In genomic region chr2:151034435-151034834, GRCm38 (mm10) we compare ENCODE assay signal across 33 mouse cellular contexts. TPM values are rescaled to one million over a fixed set of nuclear protein-coding genes. Genes with fewer than 3 reads are reported as not detected.
A peak's percentile ranks its signal among the peaks of the same experiment; 100 is the strongest.
DNase-seq lines count a peak whose midpoint lies in the region; ATAC-seq and TF ChIP-seq lines count a peak whose summit lies in the region.
"Had no signal": no experiment of that assay in that cellular context is flagged by ENCODE, and none has a peak within 500 bp of the region (broad histone marks: within the 10 kb centered on the region; RNA-seq: fewer than 3 reads in every experiment).

No protein-coding gene starts in this region.

- H3K4me2 ChIP-seq in liver, embryonic 12.5 days = no peak overlapping the region
- H3K4me2 ChIP-seq in liver, embryonic 11.5 days = no peak overlapping the region
- H3K4me2 ChIP-seq in liver, postnatal 0 days (ENCODE audit: low read depth, low read length) = no peak overlapping the region
- H3K4me2 ChIP-seq: forebrain, embryonic 13.5 days; heart, embryonic 12.5 days; heart, embryonic 15.5 days; hindbrain, embryonic 14.5 days had no signal

- no peak for TF ChIP-seq EP300 in liver, postnatal 0 days (IDR thresholded peaks at IDR 0.05; ENCODE audit: low read depth)

- no peaks in the 10 kb centered on the region for H3K27me3 ChIP-seq in liver, embryonic 12.5 days (replicated peaks)
- no peaks in the 10 kb centered on the region for H3K27me3 ChIP-seq in liver, embryonic 11.5 days (replicated peaks; ENCODE audit: control insufficient read depth, insufficient read depth, low read length)
- no peaks in the 10 kb centered on the region for H3K27me3 ChIP-seq in liver, postnatal 0 days (ENCODE audit: insufficient read depth, low read length)
- H3K27me3 ChIP-seq: forebrain, embryonic 13.5 days; heart, embryonic 12.5 days; heart, embryonic 15.5 days had no signal

- H3K36me3 ChIP-seq in liver, embryonic 12.5 days = peaks cover 39% of the 10 kb centered on the region
- H3K36me3 ChIP-seq in liver, embryonic 11.5 days (ENCODE audit: control insufficient read depth, insufficient read depth, low read length) = peaks cover 2% of the 10 kb centered on the region; the same call in 1 of the 2 replicates
- H3K36me3 ChIP-seq in liver, postnatal 0 days (replicated peaks; ENCODE audit: insufficient read depth, low read length) = peaks cover 4% of the 10 kb centered on the region; the same call in 1 of the 2 replicates
- H3K36me3 ChIP-seq: heart, embryonic 15.5 days had no signal

- WGBS in liver, embryonic 12.5 days (ENCODE audit: insufficient replicate concordance) = 87% methylated on average over 3 of the region's 3 CpGs
- WGBS in liver, embryonic 11.5 days = 86% methylated on average over 3 of the region's 3 CpGs
- WGBS in liver, postnatal 0 days (ENCODE audit: insufficient replicate concordance) = 84% methylated on average over 3 of the region's 3 CpGs

- peaks cover 60% of the 10 kb centered on the region for H3K4me1 ChIP-seq in liver, embryonic 12.5 days
- H3K4me1 ChIP-seq in liver, embryonic 11.5 days (replicated peaks; ENCODE audit: control insufficient read depth, insufficient read depth, low read length) = peaks cover 7% of the 10 kb centered on the region; the same call in 1 of the 2 replicates
- H3K4me1 ChIP-seq in liver, postnatal 0 days (ENCODE audit: insufficient read depth) = peaks cover 24% of the 10 kb centered on the region

- peak; percentile 20 for DNase-seq in kidney, adult 9 months
- no peak for DNase-seq in kidney, adult 8-10 months
- DNase-seq in liver, embryonic 11.5 days (ENCODE audit: low spot score) = no peak
- DNase-seq in R1 (ENCODE audit: low read depth, low spot score) = peak; percentile 4
- DNase-seq in liver, postnatal 0 days = no peak
- no peak for DNase-seq in cerebellum, adult 9-10 months
- DNase-seq: adrenal gland, adult 8-10 months; adrenal gland, postnatal 25 days; cerebellum, adult 11-12 months; cerebellum, adult 8-10 months; cerebellum, postnatal 14 days; gastrocnemius, postnatal 10 days; gastrocnemius, postnatal 36 days; heart, adult 18-20 months; heart, postnatal 14 days; heart, postnatal 4 days had no signal

- H3K27ac ChIP-seq in liver, embryonic 12.5 days = peak overlapping the region; percentile 60
- H3K27ac ChIP-seq in liver, embryonic 11.5 days (ENCODE audit: low read depth, low read length) = no peak overlapping the region
- H3K27ac ChIP-seq in liver, postnatal 0 days (ENCODE audit: low read depth) = peak overlapping the region; percentile 22; the same call in 1 of the 2 replicates
- H3K27ac ChIP-seq: forebrain, embryonic 10.5 days; forebrain, embryonic 13.5 days; heart, embryonic 15.5 days; hindbrain, embryonic 14.5 days; hindbrain, postnatal 0 days had no signal

- no peak overlapping the region for H3K4me3 ChIP-seq in liver, embryonic 12.5 days
- H3K4me3 ChIP-seq in liver, embryonic 11.5 days (ENCODE audit: low read depth, low read length) = no peak overlapping the region
- H3K4me3 ChIP-seq in liver, postnatal 0 days (ENCODE audit: low read depth, low read length) = no peak overlapping the region
- H3K4me3 ChIP-seq: forebrain, embryonic 10.5 days; forebrain, embryonic 13.5 days; heart, embryonic 12.5 days; heart, embryonic 15.5 days had no signal

- H3K9me3 ChIP-seq in liver, embryonic 12.5 days (replicated peaks) = no peaks in the 10 kb centered on the region
- H3K9me3 ChIP-seq in liver, embryonic 11.5 days (ENCODE audit: control insufficient read depth, low read length) = no peaks in the 10 kb centered on the region
- H3K9me3 ChIP-seq in liver, postnatal 0 days (ENCODE audit: low read length) = no peaks in the 10 kb centered on the region
- H3K9me3 ChIP-seq: forebrain, embryonic 10.5 days; forebrain, embryonic 13.5 days; heart, embryonic 12.5 days; heart, embryonic 15.5 days had no signal

- no peak for TF ChIP-seq CTCF in liver, postnatal 0 days (IDR thresholded peaks at IDR 0.05; ENCODE audit: low read depth)

- no peak for ATAC-seq in liver, embryonic 12.5 days
- ATAC-seq in liver, embryonic 11.5 days (replicated peaks; ENCODE audit: low FRiP score) = no peak
- ATAC-seq in liver, postnatal 0 days = no peak
- ATAC-seq in granulocyte monocyte progenitor cell, adult 5-6 weeks (replicated peaks; ENCODE audit: poor library complexity, severe bottlenecking) = no peak
- ATAC-seq: activated CD4-positive, CD25-positive, alpha-beta regulatory T cell, adult 4 months; forebrain, embryonic 13.5 days; forebrain, embryonic 16.5 days; hindbrain, postnatal 0 days had no signal

- H3K9ac ChIP-seq in liver, embryonic 12.5 days = peak overlapping the region; percentile 39; the same call in 1 of the 2 replicates
- no peak overlapping the region for H3K9ac ChIP-seq in liver, embryonic 11.5 days (ENCODE audit: low read depth, low read length)
- H3K9ac ChIP-seq in liver, postnatal 0 days (replicated peaks) = no peak overlapping the region
- H3K9ac ChIP-seq: forebrain, embryonic 13.5 days; heart, embryonic 12.5 days; heart, embryonic 15.5 days; hindbrain, embryonic 14.5 days had no signal

RNA-seq across cellular contexts. Expression of gene Ninl, which starts 4.7 kb away (rescaled TPM):
- 18.6 and 18.7 TPM in 2 replicates for polyA plus RNA-seq in liver, embryonic 12.5 days (2016; fragmentation: Nextera tagmentation; extraction: Ambion mirVana)
- polyA plus RNA-seq in liver, embryonic 11.5 days (2014; fragmentation: Nextera tagmentation; extraction: Ambion mirVana) = 19.0 and 19.2 TPM in 2 replicates
- polyA plus RNA-seq in liver, postnatal 0 days (2015; fragmentation: Nextera tagmentation; extraction: Ambion mirVana) = 2.3 and 4.0 TPM in 2 replicates
- 0.13 and 1.7 TPM in 2 replicates for total RNA-seq in granulocyte monocyte progenitor cell, adult 5-6 weeks (2014; fragmentation: Nextera tagmentation)
- total RNA-seq in granulocyte monocyte progenitor cell, adult 5-6 weeks (2017) = 0.13 and 0.88 TPM in 2 replicates
- polyA plus RNA-seq: activated CD4-positive, CD25-positive, alpha-beta regulatory T cell, adult 4 months had no signal

RNA-seq across cellular contexts. Expression of gene Nanp, which starts 4.8 kb away (rescaled TPM):
- polyA plus RNA-seq in liver, embryonic 12.5 days (2016; fragmentation: Nextera tagmentation; extraction: Ambion mirVana) = 74.4 and 76.2 TPM in 2 replicates
- polyA plus RNA-seq in liver, embryonic 11.5 days (2014; fragmentation: Nextera tagmentation; extraction: Ambion mirVana) = 89.3 and 94.7 TPM in 2 replicates
- polyA plus RNA-seq in liver, postnatal 0 days (2015; fragmentation: Nextera tagmentation; extraction: Ambion mirVana) = 49.2 and 54.7 TPM in 2 replicates
- 24.6 and 41.7 TPM in 2 replicates for total RNA-seq in granulocyte monocyte progenitor cell, adult 5-6 weeks (2014; fragmentation: Nextera tagmentation)
- total RNA-seq in granulocyte monocyte progenitor cell, adult 5-6 weeks (2017) = 13.3 and 17.7 TPM in 2 replicates

RNA-seq across cellular contexts. Expression of gene Gm14151, which starts 57.7 kb away (rescaled TPM):
- polyA plus RNA-seq in liver, embryonic 12.5 days (2016; fragmentation: Nextera tagmentation; extraction: Ambion mirVana) = not detected in 2 replicates
- polyA plus RNA-seq in liver, embryonic 11.5 days (2014; fragmentation: Nextera tagmentation; extraction: Ambion mirVana) = not detected in 2 replicates
- not detected in 2 replicates for polyA plus RNA-seq in liver, postnatal 0 days (2015; fragmentation: Nextera tagmentation; extraction: Ambion mirVana)
- not detected in 2 replicates for total RNA-seq in granulocyte monocyte progenitor cell, adult 5-6 weeks (2014; fragmentation: Nextera tagmentation)
- not detected in 2 replicates for total RNA-seq in granulocyte monocyte progenitor cell, adult 5-6 weeks (2017)
- total RNA-seq: adrenal gland, adult 8-10 months; adrenal gland, postnatal 25 days; gastrocnemius, adult 18-20 months; gastrocnemius, postnatal 10 days; gastrocnemius, postnatal 36 days; heart, adult 18-20 months; heart, postnatal 14 days; heart, postnatal 4 days; hindbrain, postnatal 0 days; MEL had no signal
- polyA plus RNA-seq: activated CD4-positive, CD25-positive, alpha-beta regulatory T cell, adult 4 months; brain, embryonic 14.5 days; C2C12; embryonic facial prominence, embryonic 11.5 days; embryonic facial prominence, embryonic 14.5 days; forebrain, embryonic 10.5 days; forebrain, embryonic 13.5 days; forebrain, embryonic 16.5 days; heart, embryonic 12.5 days; heart, embryonic 15.5 days; hindbrain, embryonic 11.5 days; hindbrain, embryonic 14.5 days; hindbrain, postnatal 0 days had no signal

Comparison
In these comparisons a context has a peak if more than half of its experiments do, and no peak if none do; other contexts are left out.
1. DNase-seq: peak in kidney, adult 9 months (single experiment) and R1 (single experiment); none in kidney, adult 8-10 months (0 of 2), liver, embryonic 11.5 days (single experiment), liver, postnatal 0 days (single experiment) and cerebellum, adult 9-10 months (single experiment).